Mouse (Mus musculus): ENCODE measurements around the gene Ccdc6.
"Not testable (repeated sequence)": the region's sequence is repeated elsewhere in the genome, so short reads cannot be mapped to it uniquely, and the experiment has no call there.

Ccdc6 gene

DNA sequence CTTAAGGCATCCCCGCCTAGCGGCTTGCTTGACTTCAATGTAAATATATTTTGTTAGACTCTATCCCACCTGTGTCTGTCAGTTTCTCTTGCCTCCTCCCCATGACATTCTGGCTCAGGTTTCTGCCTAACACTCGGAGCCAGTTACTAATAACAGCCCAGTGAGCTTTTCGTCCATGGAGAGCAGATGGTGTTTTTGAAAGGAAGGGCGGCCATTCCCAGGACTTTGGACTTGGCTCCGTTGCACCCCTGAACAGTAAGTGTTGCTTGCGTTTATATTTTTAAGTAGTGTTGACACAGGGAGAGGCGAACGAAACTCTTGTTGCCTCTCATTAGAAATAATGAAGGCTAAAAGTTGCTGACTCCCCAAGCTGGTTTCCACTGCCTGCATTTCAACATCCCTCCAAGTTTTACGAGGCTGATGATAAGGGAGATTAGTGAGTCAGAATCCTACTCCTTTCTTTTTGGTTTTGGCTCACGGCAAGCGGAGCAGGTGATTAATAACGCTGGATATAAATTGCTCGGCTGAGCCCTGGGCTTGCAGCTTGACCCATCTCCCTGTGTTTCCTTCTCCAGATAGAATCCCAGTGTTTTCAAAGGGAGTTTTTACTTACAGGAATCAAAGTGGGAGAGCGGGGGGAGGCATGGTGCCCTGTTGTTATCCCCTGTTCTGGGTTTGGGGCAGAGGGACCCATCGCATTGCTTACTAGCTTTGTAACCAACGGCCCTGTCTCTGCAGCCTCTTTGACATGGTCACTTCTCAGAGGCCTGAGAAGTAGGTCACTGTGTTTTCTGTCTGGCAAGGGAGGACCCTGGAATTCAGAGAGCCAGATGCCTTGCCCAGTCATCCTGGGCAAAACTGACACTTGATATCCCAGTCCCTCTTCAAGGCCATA is 107.8 kb downstream of the Ccdc6 start, which contains the start of gene Mrln:
Gene Mrln, plus strand, starts transcription at position 160 of the 895 bp plus-strand sequence.
- DNase-seq (ENCODE audit: low spot score in 2 of 2) = peak; percentile 57 to 61

DNA sequence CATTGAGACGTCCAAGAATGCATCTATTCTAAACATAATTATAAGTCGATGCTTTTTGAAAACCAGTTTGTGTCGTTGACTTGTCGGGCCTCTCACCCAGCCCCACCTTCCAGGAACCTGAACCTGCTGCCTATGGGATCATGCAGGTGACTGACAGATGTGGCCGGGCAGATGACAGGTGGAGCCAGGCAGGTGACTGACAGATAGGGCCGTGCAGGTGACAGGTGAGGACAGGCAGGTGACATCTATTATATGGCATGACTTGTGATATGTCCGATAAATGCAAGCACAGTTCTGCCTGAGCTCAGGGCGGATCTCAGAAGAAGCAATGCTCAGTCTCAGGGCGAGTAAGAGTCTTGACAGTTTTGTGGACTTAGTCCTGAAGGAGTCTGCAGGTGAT is 114.4 kb downstream of the Ccdc6 start:
- DNase-seq (ENCODE audit: low spot score in 2 of 2) = no peak

DNA sequence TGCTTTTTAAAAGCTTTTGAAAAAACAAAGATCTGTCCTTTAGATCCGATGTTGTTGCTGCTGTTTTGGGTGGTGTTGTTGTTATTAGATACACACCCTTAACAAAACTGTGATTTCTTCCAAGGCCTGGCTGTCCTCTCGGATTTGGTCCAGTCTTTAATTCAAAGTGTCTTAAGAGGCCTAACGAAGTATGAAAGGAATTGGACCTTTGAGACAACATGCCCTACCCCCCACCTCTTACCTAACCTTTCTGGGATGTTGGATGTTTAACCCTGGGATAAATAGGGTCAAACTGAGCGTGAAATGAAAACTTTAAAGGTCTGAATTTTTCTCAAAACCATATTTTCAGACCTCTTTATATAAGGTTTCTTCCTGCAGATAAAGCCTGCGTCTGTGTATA is 124.0 kb downstream of the Ccdc6 start:
- no peak for DNase-seq (ENCODE audit: low spot score in 2 of 2)

DNA sequence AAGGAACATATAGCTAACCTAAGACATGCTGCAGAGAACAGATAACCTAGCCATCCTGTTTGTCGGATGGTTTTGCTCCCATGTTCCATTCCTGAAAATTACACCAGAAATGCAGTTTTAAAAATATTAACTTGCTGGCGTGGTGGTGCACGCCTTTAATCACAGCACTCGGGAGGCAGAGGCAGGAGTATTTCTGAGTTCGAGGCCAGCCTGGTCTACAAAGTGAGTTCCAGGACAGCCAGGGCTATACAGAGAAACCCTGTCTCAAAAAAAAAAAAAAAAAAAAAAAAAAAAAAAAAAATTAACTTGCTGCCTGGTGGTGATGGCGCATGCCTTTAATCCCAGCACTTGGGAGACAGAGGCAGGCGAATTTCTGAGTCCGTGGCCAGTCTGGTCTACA is 125.3 kb downstream of the Ccdc6 start:
- DNase-seq (ENCODE audit: low spot score in 2 of 2) = not testable (repeated sequence)

DNA sequence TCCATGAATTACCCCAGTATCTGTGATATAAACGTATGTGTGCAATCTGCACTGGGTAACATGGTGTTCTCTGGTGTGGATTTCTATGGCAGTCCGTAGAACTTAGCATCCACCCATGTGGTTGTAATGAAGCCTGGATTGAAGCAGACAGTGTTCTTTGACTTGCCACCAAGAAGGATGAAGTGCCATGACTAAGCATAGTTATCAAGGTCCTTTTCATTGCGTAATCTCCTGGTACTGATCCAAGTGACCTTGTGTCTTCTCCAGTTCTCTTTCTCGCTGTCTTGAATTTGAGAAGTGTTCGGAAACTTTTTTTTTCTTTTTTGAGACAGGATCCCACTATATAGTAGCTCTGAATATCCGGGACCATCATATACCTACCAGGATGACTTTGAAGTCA is 127.7 kb downstream of the Ccdc6 start:
- no peak for DNase-seq (ENCODE audit: low spot score in 2 of 2)

DNA sequence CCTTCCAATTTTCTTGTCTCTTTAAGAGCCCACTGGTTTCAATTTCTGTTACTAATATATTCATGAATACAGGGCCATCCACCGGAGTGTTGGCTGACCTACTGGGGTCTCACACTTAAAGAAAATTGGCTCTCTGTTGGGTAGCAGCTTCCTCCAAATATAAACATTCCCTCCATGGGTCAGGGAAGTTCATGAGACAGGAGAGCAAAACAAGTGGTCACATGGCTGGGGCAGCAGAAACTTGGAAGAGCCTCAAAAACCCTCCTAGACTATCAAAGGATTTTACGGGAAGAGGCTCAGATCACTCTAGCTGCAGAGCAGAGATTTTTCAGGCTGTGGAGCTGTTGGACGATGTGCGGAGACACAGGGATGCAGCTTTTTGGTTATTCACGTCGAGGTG is 128.8 kb downstream of the Ccdc6 start:
- DNase-seq (ENCODE audit: low spot score in 2 of 2) = no peak

DNA sequence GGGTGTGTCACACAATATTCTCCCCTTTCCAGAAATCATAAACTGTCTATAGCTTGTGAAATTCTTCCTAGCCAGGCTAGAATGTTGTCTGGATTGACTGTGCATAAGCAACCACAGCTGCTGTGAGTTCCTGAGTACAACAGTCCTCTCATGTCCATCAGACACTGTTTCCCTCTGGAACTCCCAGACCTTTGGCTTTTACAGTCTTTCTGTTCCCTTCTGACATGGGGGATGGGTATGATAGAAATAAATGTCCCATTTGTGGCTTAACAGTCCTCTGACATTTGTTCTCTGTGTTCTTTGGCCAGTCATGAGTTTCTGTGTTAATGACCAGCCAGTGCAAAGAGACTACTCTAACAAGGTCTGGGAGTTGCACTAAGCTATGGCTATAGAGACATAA is 129.7 kb downstream of the Ccdc6 start:
- DNase-seq (ENCODE audit: low spot score in 2 of 2) = no peak

DNA sequence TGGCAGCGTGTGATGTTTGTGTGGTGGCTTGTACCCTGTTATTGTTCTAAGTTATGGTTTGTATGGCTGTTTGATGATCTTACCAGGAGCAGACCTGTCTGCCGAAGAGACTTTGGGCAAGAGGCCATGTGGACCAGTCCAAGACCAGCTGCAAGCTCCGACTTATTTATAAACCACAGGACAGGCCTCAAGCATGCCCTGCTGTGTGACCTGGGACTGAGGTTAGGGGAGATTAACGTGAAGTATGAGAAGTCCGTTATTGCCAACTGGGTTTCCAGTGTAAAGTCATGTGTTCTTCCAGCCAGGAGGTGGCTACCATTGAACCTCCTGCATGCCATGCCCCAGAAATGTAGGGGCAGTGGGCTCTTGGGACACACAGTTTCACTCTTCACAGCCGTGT is 133.4 kb downstream of the Ccdc6 start:
- no peak for DNase-seq (ENCODE audit: low spot score in 2 of 2)

DNA sequence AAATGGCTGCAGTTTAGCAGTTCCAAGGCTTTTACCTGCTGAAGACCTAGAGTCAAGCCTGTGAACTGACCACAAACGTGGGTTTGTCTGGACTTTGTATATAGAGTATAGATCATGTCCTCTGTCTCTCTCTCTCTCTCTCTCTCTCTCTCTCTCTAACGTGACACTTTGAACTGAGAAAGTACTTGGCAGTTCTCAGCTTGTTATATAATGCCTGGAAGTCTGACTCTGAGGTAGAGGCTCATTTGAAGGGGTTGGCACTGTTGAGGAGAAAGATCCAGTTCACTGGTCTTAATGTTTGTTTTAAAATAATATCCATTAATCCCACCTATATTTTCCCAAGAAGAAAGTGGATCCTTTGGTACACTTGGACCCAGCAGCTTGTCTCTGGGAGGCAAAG is 141.0 kb downstream of the Ccdc6 start:
- no peak for DNase-seq (ENCODE audit: low spot score in 2 of 2)

Measured in urinary bladder, postnatal 36 days (tissue).